Comparison of ENCODE assay signal across 8 mouse cellular contexts in the genomic region with DNA sequence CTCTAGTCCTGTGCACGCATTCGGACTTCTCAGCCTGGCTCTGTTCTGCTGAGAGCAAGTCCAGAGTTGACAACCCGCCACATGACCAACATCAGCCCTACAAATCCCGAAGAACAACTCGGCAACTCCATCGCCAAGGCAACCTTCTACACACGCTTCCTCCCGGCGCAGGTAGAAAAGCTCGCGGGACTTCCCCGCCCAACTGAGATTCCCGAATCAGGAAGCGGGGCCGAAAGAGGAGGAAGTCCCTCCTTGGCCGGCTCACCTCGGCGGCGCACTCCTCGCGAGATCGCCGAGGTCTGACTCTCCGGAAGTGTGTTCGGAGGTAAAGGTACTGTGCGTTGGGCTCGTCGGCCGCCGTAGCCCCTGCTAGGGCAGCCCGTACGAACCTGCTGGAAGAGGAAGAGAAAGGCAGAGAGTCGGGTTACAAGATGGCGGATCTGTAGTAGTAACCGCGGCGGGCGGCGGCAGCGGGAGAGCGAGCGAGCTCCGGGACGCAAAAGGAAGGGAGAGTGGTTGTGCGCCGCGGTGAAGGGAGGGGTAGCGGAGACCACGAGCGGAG. TPM values are rescaled to one million over a fixed set of nuclear protein-coding genes. Genes with fewer than 3 reads are reported as not detected.
DNase-seq lines count a peak whose midpoint lies in the region; ATAC-seq lines count a peak whose summit lies in the region.

Ppp4r3b (plus strand) TSS at position 328 of the 562 bp plus-strand sequence.

- H3K27ac ChIP-seq in hindbrain, embryonic 14.5 days: peak within 1 kb of the TSS; percentile 97

- H3K4me1 ChIP-seq in hindbrain, embryonic 14.5 days (replicated peaks; ENCODE audit: control insufficient read depth, insufficient read depth, low read length): peaks cover 21% of the 10 kb centered on the region

- peak; percentile 99 for DNase-seq in R1 (ENCODE audit: low read depth, low spot score)
- peak; percentile 99 for DNase-seq in cerebellum, postnatal 25 days
- DNase-seq in frontal cortex, postnatal 25 days (ENCODE audit: low spot score in 2 of 2): peak; percentile 94 to 98
- DNase-seq in hindbrain, embryonic 14.5 days (ENCODE audit: low spot score): peak; percentile 95
- peak; percentile 95 to 97 for DNase-seq in layer of hippocampus, postnatal 36 days
- peak; percentile 99 for DNase-seq in lung, postnatal 36 days
- DNase-seq in retina, postnatal 1 day: peak; percentile 99
- peak; percentile 93 to 98 for DNase-seq in urinary bladder, adult 18-20 months (ENCODE audit: low spot score in 2 of 2)

- no peaks in the 10 kb centered on the region for H3K36me3 ChIP-seq in hindbrain, embryonic 14.5 days (replicated peaks; ENCODE audit: control insufficient read depth, insufficient read depth)

- peak within 1 kb of the TSS; percentile 87 for H3K4me2 ChIP-seq in hindbrain, embryonic 14.5 days (replicated peaks)

- WGBS in hindbrain, embryonic 14.5 days: under 1% methylated on average over 50 of the region's 50 CpGs

- ATAC-seq in hindbrain, embryonic 14.5 days (ENCODE audit: low FRiP score): peak; percentile 99

- peak within 1 kb of the TSS; percentile 100 for H3K4me3 ChIP-seq in hindbrain, embryonic 14.5 days (replicated peaks; ENCODE audit: low read length)

- no peaks in the 10 kb centered on the region for H3K27me3 ChIP-seq in hindbrain, embryonic 14.5 days (ENCODE audit: control insufficient read depth, insufficient read depth, low read length)

- H3K9ac ChIP-seq in hindbrain, embryonic 14.5 days: peak within 1 kb of the TSS; percentile 100

- no peaks in the 10 kb centered on the region for H3K9me3 ChIP-seq in hindbrain, embryonic 14.5 days (ENCODE audit: control insufficient read depth, low read length)

RNA-seq across cellular contexts. Expression of gene Ppp4r3b, which starts in this region (rescaled TPM):
- polyA plus RNA-seq in hindbrain, embryonic 14.5 days (2014; fragmentation: Nextera tagmentation; extraction: Ambion mirVana): 68.4 and 69.9 TPM in 2 replicates
- total RNA-seq in layer of hippocampus, postnatal 36 days (2021): 10 to 100 TPM; 52.5 to 57.7 TPM

Comparison
In these comparisons a context has a peak if more than half of its experiments do, and no peak if none do; other contexts are left out.
1. Peak in every context shown above with its lines: DNase-seq, ATAC-seq, H3K4me3 ChIP-seq and H3K27ac ChIP-seq.